Mouse (Mus musculus) brain, embryonic 14.5 days (tissue): Measurements from ENCODE around the gene Tmem38a. TPM values are rescaled to one million over a fixed set of nuclear protein-coding genes. Genes with fewer than 3 reads are reported as not detected.

Experiments
- DNase-seq: peaks from one replicate; pipeline ENCODE4 v3.0.0-alpha.2; 2011; ENCODE audit warnings: low read depth
- CTCF ChIP-seq: fragments of 200-500 bp; IDR thresholded peaks from 2 replicates; pipeline ENCODE4 v1.5.1; 2012; ENCODE audit warnings: inconsistent platforms, mild to moderate bottlenecking, moderate library complexity, borderline replicate concordance; ENCODE audit not compliant: insufficient read depth, insufficient read length; ENCODE audit errors: extremely low read depth
- POLR2A ChIP-seq: fragments of 200-500 bp; IDR thresholded peaks from 2 replicates; pipeline ENCODE4 v1.6.1; 2012; ENCODE audit warnings: mild to moderate bottlenecking, inconsistent platforms, borderline replicate concordance; ENCODE audit not compliant: poor library complexity, insufficient read depth, insufficient read length, severe bottlenecking; ENCODE audit errors: extremely low read depth
- polyA plus RNA-seq: library from polyadenylated mRNA; depleted of rRNA; stranded (reverse); fragments of >200 nt; gene quantifications from 2 replicates; pipeline ENCODE4 v1.2.3, GENCODE M21; 2012; rRNA removed

The Tmem38a gene
- 28.9 and 32.6 TPM in 2 replicates for polyA plus RNA-seq

DNA sequence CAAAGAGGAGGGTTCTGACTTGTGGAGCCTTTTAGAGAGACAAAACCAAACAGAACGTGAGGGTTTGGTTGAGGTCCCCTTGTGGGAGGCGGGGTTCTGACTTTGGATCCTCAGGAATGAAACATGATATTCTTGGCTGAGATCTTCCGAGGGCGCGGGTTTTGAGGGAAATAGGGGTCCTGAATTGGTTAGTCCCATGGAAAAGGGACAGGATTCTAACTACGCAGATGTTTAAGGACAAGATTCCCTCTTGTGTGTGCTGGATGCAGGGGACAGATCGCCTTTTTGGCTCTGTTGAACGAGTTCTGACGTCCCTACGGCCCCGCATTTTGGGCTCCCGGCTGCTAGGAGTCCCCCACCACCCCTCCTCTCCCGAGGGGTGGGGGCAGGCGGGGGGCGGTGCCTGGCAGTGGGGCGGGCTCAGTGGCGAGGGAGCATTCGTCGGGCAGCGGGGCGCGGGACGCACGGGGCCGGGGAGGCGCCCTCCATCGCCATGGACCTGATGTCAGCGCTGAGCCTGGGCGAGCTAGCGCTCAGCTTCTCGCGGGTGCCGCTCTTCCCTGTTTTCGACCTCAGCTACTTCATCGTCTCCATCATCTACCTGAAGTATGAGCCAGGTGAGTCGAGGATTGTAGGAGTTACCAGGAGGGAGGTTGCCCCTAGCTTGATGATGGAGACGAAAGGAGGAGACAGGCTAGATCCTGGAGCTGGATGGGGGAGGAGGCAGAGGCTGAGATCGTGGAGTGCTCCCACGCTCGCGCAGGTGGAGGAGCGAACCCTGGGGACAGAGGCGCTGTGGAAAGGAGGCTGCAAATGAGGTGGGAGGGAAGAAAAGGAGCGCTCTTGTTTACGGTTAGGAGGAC, at the start of gene Tmem38a:
Gene Tmem38a, plus strand, starts transcription at position 445 of the 863 bp plus-strand sequence.
- TF ChIP-seq POLR2A (peak; percentile 53; the same call in 1 of the 2 replicates), CTCF (no peak)
- DNase-seq = peak; percentile 76

- TF ChIP-seq CTCF = no peak
- no peak for TF ChIP-seq POLR2A
- no peak for DNase-seq
These were observed 39.8 kb upstream of the Tmem38a start for GRCm38 (mm10) chr8:72532103-72532502.

DNA sequence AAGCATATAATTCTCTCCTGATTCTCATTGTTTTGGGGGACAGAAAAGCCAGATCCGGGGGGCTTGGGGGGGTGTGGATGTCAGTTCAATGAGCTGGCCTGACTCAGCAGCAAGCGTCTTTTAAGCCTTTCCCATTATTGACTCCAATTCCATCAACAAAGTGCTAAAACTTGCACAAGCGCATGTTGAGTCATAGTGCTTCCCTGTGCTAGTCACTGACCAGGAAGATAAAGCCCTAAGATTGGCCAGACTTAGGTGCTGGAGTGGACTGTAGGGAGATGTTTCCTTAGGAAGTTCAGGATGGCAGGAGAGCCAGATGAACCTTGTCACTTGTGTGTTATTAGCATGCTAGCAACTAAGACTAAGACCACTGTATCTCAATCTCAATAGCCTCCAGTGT, 37.0 kb upstream of the Tmem38a start:
- no peak for DNase-seq
- TF ChIP-seq CTCF = no peak
- TF ChIP-seq POLR2A = no peak

- DNase-seq = no peak
- TF ChIP-seq POLR2A (no peak), CTCF (peak; percentile 18; the same call in 1 of the 2 replicates)
These were observed 32.6 kb upstream of the Tmem38a start for GRCm38 (mm10) chr8:72539234-72539633.

- peak; percentile 4 for DNase-seq
- no peak for TF ChIP-seq CTCF
- TF ChIP-seq POLR2A = no peak
These were observed 24.6 kb upstream of the Tmem38a start for GRCm38 (mm10) chr8:72547122-72547801.

GRCm38 (mm10) chr8:72547802-72548643, 23.8 kb upstream of the Tmem38a start, which contains the start of gene Med26:
Med26 (minus strand) TSS chr8:72548270.
- TF ChIP-seq CTCF (no peak), POLR2A (peak; percentile 65)
- peak; percentile 100 for DNase-seq

- no peak for TF ChIP-seq POLR2A
- no peak for TF ChIP-seq CTCF
- DNase-seq = no peak
These were observed 23.1 kb upstream of the Tmem38a start for GRCm38 (mm10) chr8:72548644-72549313.

GRCm38 (mm10) chr8:72549314-72549892, 22.5 kb upstream of the Tmem38a start:
- no peak for TF ChIP-seq CTCF
- TF ChIP-seq POLR2A = no peak
- DNase-seq = peak; percentile 54

GRCm38 (mm10) chr8:72555770-72556169, 16.1 kb upstream of the Tmem38a start:
- no peak for DNase-seq
- TF ChIP-seq POLR2A (no peak), CTCF (no peak)

- DNase-seq = no peak
- TF ChIP-seq POLR2A (no peak), CTCF (no peak)
These were observed 10.7 kb upstream of the Tmem38a start for GRCm38 (mm10) chr8:72561111-72561689.

DNA sequence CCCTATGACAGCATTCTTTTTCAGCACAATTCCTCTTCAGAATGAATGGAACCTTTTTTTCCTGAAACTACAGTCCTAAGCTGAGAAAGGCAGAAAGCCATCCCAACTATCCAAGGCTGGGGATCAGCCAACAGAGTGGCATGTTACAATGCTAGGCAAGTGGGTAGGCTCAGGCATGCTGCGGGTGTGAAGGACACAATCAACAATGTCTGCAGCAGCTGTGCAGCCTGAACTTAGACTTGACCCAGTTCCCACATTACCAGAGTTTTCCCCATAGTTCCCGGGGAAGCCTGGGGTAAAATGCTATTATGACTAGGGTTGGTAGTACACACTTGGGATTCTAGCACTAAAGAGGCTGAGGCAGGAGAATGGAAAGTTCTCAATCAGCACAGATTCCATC, 5.9 kb upstream of the Tmem38a start:
- DNase-seq = no peak
- TF ChIP-seq CTCF (no peak), POLR2A (no peak)

- peak; percentile 99 for DNase-seq
- TF ChIP-seq CTCF (no peak), POLR2A (0 out of 2 replicates have a peak, but pooled peaks have one; percentile 29)
These were observed 933 bp upstream of the Tmem38a start, which contains the start of gene Smim7 for GRCm38 (mm10) chr8:72570633-72571610. Smim7 (minus strand) TSS chr8:72571088.
